Mouse (Mus musculus) left cerebral cortex, adult 6 months (tissue): ENCODE results near the gene Vmn1r10. TPM values are rescaled to one million over a fixed set of nuclear protein-coding genes. Genes with fewer than 3 reads are reported as not detected.

Source experiments
- long read RNA-seq, 2 experiments: library from polyadenylated mRNA; unstranded; transcript quantifications; one replicate each; pipeline ENCODE4 v2.0.0; 2019 to 2020
- polyA plus RNA-seq: library from polyadenylated mRNA; unstranded; fragments of <200 nt; fragmentation: Nextera tagmentation; gene quantifications from 2 replicates; pipeline ENCODE4 v1.2.3, GENCODE M21; 2021

Gene Vmn1r10
- polyA plus RNA-seq: not detected in 2 replicates
- long read RNA-seq, experiment 1: 0 reads
- long read RNA-seq, experiment 2: 0 reads

GRCm38 (mm10) chr6:57109154-57109553 is at the start of gene Vmn1r10:
TSS of gene Vmn1r10 (plus strand) at chr6:57109454.

GRCm38 (mm10) chr6:57066487-57066886 is 42.8 kb upstream of the Vmn1r10 start, which contains the start of gene Vmn1r9:
TSS of gene Vmn1r9 (plus strand) at chr6:57066787.

GRCm38 (mm10) chr6:57133155-57133554 is 23.9 kb downstream of the Vmn1r10 start, which contains the start of gene Vmn1r11:
TSS of gene Vmn1r11 (plus strand) at chr6:57133455.

GRCm38 (mm10) chr6:57156619-57157018 is 47.4 kb downstream of the Vmn1r10 start, which contains the start of gene Vmn1r12:
TSS of gene Vmn1r12 (plus strand) at chr6:57156919.

Other genes starting within 250 kb of the Vmn1r10 start
- 116 and 128 TPM in 2 replicates for gene Nt5c3, start 185.5 kb upstream of the Vmn1r10 start, polyA plus RNA-seq
- gene Vmn1r4, start 185.4 kb upstream of the Vmn1r10 start, polyA plus RNA-seq: 0.09 and 0.29 TPM in 2 replicates
- not detected in 2 replicates for gene Vmn1r5, start 139.2 kb upstream of the Vmn1r10 start, polyA plus RNA-seq
- gene Vmn1r6, start 112.2 kb upstream of the Vmn1r10 start, polyA plus RNA-seq: not detected in 2 replicates
- not detected in 2 replicates for gene Vmn1r7, start 84.1 kb upstream of the Vmn1r10 start, polyA plus RNA-seq
- not detected in 2 replicates for gene Vmn1r8, start 77.2 kb upstream of the Vmn1r10 start, polyA plus RNA-seq
- gene Vmn1r9, start 42.7 kb upstream of the Vmn1r10 start, polyA plus RNA-seq: not detected in 2 replicates
- gene Vmn1r11, start 24.0 kb downstream of the Vmn1r10 start, polyA plus RNA-seq: not detected in 2 replicates
- gene Vmn1r12, start 47.5 kb downstream of the Vmn1r10 start, polyA plus RNA-seq: not detected in 2 replicates
- gene Vmn1r13, start 93.8 kb downstream of the Vmn1r10 start, polyA plus RNA-seq: not detected in 2 replicates
- not detected in 2 replicates for gene Vmn1r14, start 122.2 kb downstream of the Vmn1r10 start, polyA plus RNA-seq
- not detected in 2 replicates for gene Vmn1r15, start 148.5 kb downstream of the Vmn1r10 start, polyA plus RNA-seq
- gene Vmn1r16, start 220.0 kb downstream of the Vmn1r10 start, polyA plus RNA-seq: not detected in 2 replicates